Mouse (Mus musculus): Measurements from ENCODE around the gene Fgd4.
A peak's percentile ranks its signal among the peaks of the same experiment; 100 is the strongest.

Fgd4 gene

GRCm38 (mm10) chr16:16600461-16600860 is at the start of gene Fgd4:
Gene Fgd4 (minus strand): TSS chr16:16600549.
- no peak for DNase-seq

DNA sequence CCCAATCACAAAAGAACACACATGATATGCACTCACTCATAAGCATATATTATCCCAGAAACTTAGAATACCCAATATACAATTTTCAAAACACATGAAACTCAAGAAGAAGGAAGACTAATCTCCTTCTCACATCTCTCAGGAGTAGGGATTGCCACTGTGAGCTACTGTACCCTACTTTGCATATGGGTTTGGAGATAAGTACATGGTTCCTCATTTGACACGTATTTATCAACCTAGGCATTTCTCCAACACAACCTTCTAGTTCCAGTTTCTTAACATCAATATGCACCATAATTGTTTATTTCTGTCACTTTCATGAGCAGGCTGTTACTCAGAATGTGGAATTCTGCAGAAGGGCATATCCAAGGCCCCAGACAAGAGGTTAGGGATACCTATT is 44.8 kb upstream of the Fgd4 start:
- no peak for DNase-seq

GRCm38 (mm10) chr16:16633730-16634129 is 33.4 kb upstream of the Fgd4 start:
- no peak for DNase-seq

DNA sequence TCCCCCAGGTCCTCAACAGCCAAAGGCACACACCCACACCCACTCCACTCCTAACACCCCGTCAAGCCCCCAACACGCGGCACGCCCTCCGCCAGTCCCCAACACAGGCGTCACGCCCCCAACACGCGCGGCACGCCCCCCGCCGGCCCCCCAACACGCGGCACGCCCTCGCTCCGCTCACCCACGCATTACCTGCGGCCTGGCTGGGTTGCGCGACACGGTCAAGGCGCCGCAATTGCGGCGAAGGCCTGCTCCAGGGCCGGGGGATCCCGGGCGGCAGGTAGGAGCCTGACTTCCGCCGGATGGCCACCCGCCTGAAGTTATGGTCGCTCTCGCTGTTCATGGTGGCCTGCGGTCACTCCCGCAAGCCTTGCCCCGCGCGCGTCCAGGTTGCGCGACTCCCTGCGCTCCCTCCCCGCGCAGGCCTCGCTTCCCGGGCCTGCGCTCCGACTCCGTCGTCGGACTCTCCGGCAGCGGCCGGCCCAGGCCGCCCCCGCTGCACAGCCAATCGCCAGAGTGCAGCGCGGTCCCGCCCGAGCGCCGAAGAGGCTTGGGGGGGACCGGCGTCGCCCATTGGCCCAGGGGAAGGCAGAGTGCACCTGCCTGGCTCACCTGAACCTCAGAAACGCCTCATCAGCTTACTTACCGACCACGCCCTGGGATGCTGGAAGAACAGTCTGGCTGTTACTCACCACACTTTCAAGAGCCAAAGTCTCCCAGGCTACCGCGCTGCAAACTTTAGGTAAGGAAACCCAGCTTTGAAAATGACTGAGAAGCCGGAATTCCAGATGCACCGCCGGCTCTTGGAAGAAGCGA is 555 bp downstream of the Fgd4 start:
- DNase-seq = peak; percentile 80 to 86

- DNase-seq = no peak
Measured at GRCm38 (mm10) chr16:16596582-16596981, 3.8 kb downstream of the Fgd4 start.

- DNase-seq = no peak
Measured at GRCm38 (mm10) chr16:16592622-16593021, 7.7 kb downstream of the Fgd4 start.

DNA sequence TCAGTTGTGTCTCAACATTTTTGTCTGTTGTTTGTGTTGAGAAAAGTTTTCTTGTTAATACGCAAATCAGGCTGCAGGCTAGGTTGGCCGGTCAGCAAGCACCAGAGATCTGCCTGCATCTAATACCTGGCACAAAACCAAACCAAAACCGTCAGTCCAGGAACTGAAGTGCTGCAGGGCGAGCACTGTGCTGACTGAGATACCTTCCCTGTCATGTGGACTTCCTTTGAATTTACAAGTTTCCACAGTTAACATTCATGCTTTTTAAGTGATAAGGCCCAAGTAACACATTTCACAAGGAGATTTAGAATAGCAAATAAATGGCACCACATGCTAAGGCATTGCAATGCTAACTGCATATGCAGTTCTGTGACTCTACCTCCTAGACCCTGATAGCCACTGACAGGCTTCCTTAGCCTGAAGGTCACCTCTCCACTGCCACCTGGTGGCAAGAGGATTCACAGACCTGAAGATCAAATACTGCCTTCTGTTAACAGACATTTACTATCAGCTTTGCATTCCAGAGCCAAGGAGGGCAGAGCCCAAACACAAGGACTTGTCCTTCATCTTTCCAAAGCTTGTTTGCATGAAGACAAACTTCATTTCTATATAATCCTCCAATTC is 15.8 kb downstream of the Fgd4 start:
- peak; percentile 37 to 57 for DNase-seq

GRCm38 (mm10) chr16:16576556-16576955 is 23.8 kb downstream of the Fgd4 start:
- no peak for DNase-seq

GRCm38 (mm10) chr16:16574508-16574907 is 25.8 kb downstream of the Fgd4 start:
- DNase-seq = no peak

DNA sequence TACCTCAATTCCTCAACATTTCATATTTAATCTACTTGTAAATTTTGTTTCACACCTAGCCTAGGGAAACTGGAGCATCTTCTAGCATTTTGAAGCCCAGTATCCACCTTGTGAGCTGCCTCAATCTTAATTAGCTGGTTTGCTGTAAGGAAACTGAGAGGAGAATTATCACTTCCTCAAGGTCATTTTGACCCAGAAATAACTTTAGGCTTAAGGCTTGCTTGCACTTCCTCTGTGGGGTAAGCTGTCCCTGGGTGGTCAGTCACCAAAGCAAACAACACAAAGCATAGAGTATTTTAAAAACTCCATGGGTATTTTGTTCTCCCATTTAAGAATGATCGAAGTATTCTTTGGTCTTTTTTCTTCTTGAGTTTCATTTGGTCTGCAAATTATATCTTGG is 27.2 kb downstream of the Fgd4 start:
- no peak for DNase-seq

DNA sequence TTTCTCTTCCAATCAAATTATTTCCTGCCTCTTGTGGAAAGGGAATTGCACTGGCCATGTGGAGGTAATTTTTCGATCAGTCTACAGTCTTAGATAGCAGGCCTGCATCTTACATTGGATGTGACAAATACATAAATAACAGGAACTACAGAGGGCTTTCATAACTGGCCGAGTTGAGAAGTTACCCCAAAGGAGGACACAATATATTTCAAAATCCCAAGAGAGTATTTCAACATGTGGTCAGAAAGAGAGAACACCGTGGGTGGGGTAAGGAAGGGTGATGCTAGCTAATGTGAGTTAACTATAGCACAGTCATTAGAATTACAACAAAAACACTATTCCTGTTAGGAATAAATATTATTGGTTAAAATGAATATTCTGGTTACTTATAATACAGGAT is 29.0 kb downstream of the Fgd4 start:
- DNase-seq = peak in 1 of 2 experiments; percentile 9

DNA sequence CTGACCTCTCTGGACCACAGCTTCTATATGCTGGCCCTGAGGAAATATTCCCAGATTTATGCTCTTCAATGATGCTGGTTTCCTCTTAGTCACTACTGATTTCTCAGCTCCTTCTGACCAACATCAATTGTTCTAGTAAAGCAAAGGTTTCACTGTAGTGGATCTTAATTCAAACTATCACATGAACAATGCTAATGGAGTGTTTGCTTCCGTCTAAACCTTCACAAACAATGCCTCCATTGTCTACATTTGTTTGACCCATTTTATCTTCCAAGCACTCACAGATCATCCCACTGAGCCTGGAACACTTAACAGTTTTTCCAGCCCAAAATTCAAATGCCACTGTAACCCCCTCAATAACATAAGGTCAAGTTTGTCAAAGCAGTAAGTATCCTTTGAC is 33.6 kb downstream of the Fgd4 start:
- DNase-seq = no peak

GRCm38 (mm10) chr16:16566215-16566614 is 34.1 kb downstream of the Fgd4 start:
- DNase-seq = no peak

GRCm38 (mm10) chr16:16565786-16566185 is 34.6 kb downstream of the Fgd4 start:
- DNase-seq = no peak

- no peak for DNase-seq
Measured at GRCm38 (mm10) chr16:16560718-16561117, 39.6 kb downstream of the Fgd4 start.

GRCm38 (mm10) chr16:16559878-16560531 is 40.3 kb downstream of the Fgd4 start:
- peak; percentile 14 to 45 for DNase-seq

DNA sequence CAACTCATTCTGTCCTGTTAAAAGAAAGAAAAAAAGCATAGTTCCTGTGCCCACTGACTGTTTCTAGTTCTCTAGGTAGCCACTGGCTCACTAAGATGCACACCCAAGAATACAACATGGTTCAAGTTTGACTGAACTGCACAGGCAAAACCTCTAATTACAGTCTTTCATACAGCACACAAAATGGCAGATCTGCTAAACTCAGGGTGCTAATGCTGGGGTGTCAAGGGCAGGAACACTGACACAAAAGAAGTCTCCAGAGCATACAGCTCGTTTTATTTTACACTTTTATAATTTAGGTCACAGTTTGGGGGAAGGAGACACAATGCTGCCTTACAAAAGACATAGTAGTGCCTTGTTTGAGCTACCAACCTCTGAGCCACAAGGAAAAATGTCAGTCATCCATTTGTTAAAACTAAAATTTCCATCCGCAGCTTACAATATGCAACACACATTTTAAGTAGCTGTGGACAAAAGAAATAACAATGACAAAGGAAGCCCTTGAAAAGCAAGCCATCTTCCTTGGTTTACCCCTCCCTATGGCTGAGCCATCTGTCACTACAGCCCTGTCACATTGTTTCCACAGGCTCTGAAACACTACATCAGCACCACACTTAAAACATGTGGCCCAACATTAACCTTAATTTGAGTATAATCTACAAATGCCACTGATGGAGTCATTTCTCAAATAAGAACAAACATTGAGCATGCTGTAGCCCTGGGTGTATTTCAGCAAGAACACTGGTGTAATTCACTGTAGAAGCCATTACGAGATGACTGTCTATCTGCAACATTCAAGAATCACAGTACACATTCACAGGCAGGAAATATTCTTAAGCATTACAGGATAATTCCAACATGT is 41.1 kb downstream of the Fgd4 start:
- DNase-seq = no peak

DNA sequence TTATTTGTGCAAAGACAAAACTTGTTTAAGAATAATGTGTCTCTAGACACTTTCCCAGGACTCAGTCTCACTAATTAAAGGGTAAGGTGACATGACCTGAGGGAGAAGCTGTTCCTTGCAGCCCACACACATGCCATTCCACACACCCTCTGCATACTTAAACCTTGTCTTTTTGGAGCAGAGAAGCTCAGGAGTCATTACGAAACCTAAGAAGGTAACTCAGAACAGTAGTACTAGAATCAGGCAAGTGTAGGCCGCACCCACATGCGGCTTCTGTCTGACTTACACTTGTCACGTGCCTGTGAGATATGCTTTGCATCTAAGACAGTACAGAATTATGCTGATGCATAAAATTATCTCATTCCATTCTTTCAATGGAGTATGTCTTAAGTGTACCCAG is 42.6 kb downstream of the Fgd4 start:
- DNase-seq = no peak

DNA sequence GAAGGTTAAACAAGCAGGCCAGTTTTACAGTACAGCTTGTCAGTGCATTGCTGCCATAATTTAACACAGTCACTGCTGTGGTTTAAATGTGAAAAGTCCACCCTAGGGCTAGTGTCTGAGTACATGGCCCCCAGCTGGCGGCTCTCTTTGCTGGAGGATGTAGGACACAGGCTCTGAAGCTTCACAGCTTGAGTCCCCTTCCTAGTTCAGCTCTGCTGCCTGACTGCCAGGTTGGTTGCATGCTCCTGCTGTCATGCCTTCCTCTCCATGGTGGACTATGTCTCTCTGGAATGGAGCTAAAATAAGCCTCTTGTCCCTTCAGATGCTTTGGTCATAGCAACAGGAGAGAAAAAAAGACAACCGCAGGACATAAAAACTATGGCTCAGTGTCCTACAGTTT is 46.3 kb downstream of the Fgd4 start:
- no peak for DNase-seq

DNA sequence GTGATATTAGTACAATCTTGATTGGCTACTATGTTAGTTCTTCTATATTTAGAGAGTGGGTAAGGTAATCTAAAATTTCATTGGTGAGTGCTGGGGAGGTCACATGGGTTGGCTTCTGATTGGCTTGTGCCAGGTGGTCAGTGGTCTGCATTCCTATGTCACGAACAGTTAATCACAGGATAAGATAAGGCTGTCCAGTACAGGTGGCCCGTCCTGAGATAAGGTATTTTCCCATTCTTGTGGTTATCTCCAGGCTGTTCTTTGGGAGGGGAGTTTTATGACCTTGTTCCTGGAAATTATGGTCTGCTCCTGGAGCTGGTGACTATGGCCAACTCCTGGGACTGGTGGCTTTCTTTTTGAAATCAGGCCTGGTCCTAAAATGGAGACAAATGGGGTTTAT is 48.2 kb downstream of the Fgd4 start:
- no peak for DNase-seq

DNA sequence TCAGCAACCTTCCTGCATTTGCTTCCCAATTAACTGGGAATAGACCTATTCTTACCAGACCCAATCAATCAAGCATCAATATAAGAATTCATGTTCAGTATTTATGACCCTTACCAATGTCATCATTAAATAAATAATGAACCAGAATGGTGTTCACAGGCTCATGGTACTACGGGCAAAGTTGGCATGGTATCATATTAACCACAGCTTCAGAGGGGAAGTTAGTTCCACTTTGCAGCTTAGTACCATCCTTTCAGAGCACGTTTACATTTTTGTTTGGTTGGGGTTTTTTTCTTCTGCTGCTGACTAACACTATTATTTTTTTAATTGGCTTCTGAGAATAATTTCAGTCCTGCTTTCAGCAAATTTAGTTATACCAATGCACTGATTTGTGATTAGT is 51.2 kb downstream of the Fgd4 start:
- no peak for DNase-seq

GRCm38 (mm10) chr16:16546657-16547056 is 53.7 kb downstream of the Fgd4 start:
- no peak for DNase-seq

- peak in 1 of 2 experiments; percentile 46 for DNase-seq
Measured at GRCm38 (mm10) chr16:16542956-16543441, 57.4 kb downstream of the Fgd4 start.
